Mouse (Mus musculus): Measurements from ENCODE around the gene Kcnmb4. TPM values are rescaled to one million over a fixed set of nuclear protein-coding genes. Genes with fewer than 3 reads are reported as not detected.

Kcnmb4 gene
- total RNA-seq (2015; ENCODE audit: low replicate concordance) (not detected in 2 replicates), total RNA-seq (2017; ENCODE audit: low replicate concordance) (0.90 TPM in 1 of 2 replicates, not detected in the other)

GRCm38 (mm10) chr10:116473759-116474549 is at the start of gene Kcnmb4:
Gene Kcnmb4, minus strand, starts transcription at chr10:116473878.
- ATAC-seq (replicated peaks; ENCODE audit: low FRiP score, poor library complexity, severe bottlenecking) = no peak

GRCm38 (mm10) chr10:116519588-116519987 is 45.9 kb upstream of the Kcnmb4 start:
- no peak for ATAC-seq (replicated peaks; ENCODE audit: low FRiP score, poor library complexity, severe bottlenecking)

DNA sequence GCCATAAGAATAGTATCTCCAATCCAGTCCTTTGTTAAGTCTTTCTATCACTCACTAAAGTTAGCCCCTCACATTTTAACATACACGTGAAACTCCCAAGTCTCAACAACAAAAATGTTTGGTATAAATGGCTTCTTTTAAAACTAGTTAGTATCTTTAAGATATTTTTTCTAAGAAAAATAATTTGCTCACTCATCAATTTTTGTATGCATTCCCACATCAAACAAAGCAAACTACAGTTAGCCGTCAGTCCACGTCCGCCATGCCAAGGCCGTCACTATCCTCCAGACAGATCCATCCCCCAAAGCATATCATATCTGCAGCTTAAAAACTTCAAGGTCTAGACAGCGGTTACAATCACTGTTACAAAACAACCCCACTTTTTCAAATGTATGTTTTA is 41.9 kb upstream of the Kcnmb4 start:
- ATAC-seq (replicated peaks; ENCODE audit: low FRiP score, poor library complexity, severe bottlenecking) = no peak

GRCm38 (mm10) chr10:116515158-116515557 is 41.5 kb upstream of the Kcnmb4 start:
- no peak for ATAC-seq (replicated peaks; ENCODE audit: low FRiP score, poor library complexity, severe bottlenecking)

DNA sequence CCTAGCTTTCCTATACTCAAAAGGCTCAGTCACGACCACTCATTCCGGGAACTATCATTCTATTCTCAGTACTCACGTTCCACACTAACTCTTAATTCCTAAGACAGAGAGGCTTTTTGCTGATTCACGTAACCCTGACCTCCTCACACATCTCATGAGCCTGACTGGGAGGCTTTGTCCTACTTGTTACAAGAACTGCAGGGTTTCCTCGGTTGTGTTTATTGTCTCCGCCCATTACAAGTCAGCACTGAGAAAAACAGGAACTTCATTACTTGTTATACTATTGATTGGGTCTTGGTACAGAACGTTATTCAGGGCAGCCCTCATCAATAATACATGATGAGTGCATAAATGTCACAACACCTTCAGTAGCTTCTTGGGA is 39.6 kb upstream of the Kcnmb4 start:
- ATAC-seq (replicated peaks; ENCODE audit: low FRiP score, poor library complexity, severe bottlenecking) = no peak

DNA sequence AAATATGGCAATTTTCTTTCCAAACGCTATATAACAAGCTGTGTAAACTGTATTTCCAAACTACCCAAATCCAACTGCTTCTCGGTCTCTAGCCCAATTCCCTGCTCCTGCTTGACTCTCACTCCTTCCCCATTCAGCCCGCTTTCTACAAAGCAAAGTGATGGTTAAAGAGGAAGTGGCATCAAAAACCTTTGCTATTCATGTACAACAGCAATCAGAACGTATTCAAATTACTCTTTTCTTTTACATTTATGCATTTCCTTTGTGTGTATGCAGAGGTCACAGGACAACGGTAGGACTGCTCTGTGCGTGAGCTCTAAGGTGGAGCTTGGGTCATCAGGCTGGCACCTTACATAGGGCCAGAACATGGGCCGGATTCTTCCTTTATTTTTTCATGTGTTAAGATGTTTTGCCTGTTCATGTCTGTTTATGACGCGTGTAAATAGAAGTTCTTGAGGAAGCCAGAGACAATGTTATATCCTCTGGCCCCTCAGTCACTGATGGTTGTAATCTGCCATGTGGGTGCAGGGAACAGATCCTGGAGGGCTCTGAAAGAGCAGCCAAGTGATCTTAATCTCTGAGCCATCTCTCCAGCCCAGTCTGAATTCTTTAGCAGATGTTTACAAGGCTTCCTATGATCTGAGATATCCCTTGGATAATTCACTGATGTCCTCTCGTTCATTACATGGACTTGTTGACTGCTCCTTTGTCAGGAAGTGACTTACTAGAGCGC is 39.0 kb upstream of the Kcnmb4 start:
- ATAC-seq (replicated peaks; ENCODE audit: low FRiP score, poor library complexity, severe bottlenecking) = no peak

- ATAC-seq (replicated peaks; ENCODE audit: low FRiP score, poor library complexity, severe bottlenecking) = no peak
These were observed 31.8 kb upstream of the Kcnmb4 start for GRCm38 (mm10) chr10:116505303-116506014.

- no peak for ATAC-seq (replicated peaks; ENCODE audit: low FRiP score, poor library complexity, severe bottlenecking)
These were observed 19.1 kb upstream of the Kcnmb4 start for GRCm38 (mm10) chr10:116492768-116493167.

DNA sequence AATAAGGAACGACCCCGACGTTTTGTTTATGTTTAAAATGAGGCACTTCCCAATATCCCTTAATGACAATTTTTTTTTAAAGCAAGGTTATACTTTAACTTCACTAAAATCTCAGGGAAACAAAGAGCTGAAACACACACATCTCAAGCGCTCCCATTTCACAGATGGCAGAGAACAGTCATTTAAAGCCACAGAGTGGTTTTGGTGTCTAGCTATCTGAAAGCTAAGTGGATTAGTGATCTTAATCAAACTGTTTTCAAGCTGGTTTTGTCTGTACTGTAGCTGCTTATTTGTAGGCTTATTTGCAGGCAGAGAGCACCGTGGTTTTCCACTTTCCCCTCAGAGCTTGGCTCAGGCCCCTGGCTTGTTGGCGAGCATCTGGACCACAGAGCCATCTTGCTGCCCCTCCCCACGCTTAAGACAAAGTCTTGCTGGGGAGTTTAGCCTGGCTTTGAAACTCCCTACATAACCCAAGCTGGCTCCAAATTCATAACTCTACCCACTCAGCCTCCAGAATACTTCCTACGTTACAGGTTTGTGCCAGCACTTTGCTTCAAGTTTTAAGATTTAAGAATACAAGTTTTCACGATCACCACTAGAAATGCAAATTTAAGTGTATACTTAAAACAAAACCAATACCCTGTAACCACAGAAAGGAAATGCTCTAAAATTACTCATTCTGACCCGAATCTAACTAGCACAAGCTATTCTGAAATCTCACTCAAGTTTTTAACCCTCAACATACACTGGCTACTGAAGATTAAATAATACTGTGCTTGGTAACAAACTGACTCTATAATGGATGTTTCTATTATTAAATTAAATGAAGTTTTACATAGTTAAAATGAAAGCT is 13.4 kb upstream of the Kcnmb4 start:
- ATAC-seq (replicated peaks; ENCODE audit: low FRiP score, poor library complexity, severe bottlenecking) = no peak

DNA sequence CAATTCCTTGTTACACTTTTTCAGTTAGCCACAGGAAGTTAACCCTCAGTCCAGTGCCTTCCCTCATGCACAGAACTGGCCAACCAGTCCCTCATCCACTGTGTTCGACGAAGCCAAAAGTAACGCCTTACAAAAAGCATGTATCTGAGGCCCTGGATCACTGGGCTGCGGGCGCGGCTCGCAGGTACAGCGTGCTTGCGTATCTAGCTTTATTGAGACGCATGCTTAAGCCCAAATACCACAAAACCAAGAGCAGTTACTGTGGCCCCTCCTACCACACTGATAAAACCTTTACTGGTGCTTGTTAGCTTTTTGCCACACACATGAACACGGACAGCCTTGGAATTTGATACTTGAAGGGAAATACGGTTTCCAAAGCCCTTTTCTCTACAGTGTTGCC is 8.2 kb upstream of the Kcnmb4 start:
- no peak for ATAC-seq (replicated peaks; ENCODE audit: low FRiP score, poor library complexity, severe bottlenecking)

DNA sequence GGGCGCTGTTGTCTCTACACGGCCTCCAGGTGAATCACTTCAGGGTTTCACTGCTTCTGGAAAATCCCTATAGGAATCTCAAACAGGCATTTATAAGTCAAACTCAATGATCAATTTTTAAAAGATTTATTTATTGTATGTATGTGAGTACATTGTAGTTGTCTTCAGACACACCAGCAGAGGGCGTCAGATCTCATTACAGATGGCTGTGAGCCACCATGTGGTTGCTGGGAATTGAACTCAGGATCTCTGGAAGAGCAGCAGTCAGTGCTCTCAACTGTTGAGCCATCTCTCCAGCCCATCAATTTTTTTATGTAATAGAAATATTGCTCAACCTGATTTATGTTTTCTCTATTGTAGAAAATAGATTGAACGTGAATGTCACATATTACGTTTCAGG is 7.3 kb upstream of the Kcnmb4 start:
- no peak for ATAC-seq (replicated peaks; ENCODE audit: low FRiP score, poor library complexity, severe bottlenecking)

- ATAC-seq (replicated peaks; ENCODE audit: low FRiP score, poor library complexity, severe bottlenecking) = no peak
These were observed 2.9 kb upstream of the Kcnmb4 start for GRCm38 (mm10) chr10:116476559-116476958.

GRCm38 (mm10) chr10:116475725-116476124 is 2.0 kb upstream of the Kcnmb4 start:
- ATAC-seq (replicated peaks; ENCODE audit: low FRiP score, poor library complexity, severe bottlenecking) = no peak

DNA sequence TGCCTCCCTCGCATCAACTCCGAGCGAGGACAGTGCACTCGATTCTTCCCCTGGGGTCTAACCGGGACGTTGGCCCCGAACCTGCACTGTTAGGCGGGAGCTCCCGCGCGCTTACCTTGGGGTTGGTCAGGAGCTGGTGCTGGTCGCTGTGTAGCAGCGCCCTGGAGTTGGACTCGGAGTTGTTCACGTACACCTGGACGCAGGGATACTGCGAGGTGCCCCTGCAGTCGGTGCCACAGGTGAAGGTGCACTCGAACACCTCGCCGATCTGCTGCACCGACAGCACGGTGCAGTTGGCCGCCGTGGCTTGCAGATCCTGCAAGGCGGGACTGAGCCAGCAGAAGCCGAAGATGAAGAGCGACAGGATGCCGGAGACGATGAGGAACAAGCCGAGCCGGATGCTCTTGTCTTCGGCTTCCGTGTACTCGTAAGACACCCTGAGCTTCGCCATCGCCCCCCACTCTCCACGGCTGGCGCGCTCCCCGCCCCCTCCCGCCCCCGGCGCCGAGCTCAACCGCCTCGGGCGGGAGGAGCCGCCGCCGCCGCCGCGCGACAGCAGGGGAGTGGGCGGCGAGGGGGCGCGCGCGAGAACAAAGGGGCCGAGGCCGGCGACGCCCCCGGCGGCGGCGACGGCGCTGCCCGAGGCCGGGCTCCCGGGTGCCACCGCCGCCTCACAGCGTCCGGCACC is 463 bp downstream of the Kcnmb4 start:
- no peak for ATAC-seq (replicated peaks; ENCODE audit: low FRiP score, poor library complexity, severe bottlenecking)

DNA sequence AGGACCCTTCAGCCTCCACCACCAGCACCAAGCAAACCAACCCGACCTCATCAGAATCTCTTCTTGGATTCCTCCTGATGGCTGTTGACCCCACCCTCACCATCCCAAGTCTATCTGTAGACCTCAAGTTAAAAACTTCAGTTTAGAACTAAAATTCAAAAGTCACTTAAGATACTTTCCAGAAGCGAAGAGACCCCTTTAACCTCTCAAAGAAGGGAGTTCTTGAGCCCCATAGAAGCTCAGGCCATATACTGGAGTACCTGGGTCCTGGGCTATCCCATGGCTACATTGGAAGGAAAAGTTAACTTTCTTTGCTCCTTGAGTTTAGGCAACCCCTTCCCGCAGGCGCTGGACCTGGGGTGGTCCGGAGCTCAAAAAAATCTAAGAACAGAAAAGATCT is 1.1 kb downstream of the Kcnmb4 start:
- no peak for ATAC-seq (replicated peaks; ENCODE audit: low FRiP score, poor library complexity, severe bottlenecking)

GRCm38 (mm10) chr10:116470306-116470925 is 3.3 kb downstream of the Kcnmb4 start:
- no peak for ATAC-seq (replicated peaks; ENCODE audit: low FRiP score, poor library complexity, severe bottlenecking)

- no peak for ATAC-seq (replicated peaks; ENCODE audit: low FRiP score, poor library complexity, severe bottlenecking)
These were observed 5.6 kb downstream of the Kcnmb4 start for GRCm38 (mm10) chr10:116468094-116468493.

DNA sequence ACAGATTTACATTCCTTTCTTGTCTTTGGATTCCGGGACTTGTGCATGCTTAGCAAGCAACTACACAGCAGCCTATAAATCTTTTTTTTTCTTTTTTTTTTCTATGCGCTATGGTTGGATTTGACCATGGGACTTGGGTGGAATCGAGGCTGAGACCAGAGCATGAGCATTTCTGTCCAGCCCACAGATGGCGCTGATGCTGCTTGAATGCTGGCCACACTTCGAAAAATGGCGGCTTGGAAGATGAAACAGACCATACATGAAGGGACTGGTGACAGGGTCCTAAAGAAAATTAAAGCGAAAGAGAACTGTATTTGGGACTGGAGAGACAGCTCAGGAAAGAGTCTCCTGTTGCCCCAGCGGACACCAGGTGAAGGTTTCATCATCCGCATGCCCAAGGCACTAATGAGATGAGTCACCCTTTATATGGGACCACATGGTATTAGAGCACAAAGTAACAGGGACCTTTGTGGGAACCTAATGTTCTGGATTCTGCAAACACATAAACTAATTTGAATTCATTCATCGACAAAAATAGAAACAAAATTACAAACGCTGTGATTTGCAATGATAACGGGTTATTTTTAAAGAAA is 9.8 kb downstream of the Kcnmb4 start:
- no peak for ATAC-seq (replicated peaks; ENCODE audit: low FRiP score, poor library complexity, severe bottlenecking)
